Mouse (Mus musculus) heart, postnatal 10 days (tissue): ENCODE measurements at regions not wholly inside any gene's neighbourhood (a gene's known extent, or its start where the extent isn't known, plus 50 kb on each side); places are given as distances from the start of the nearest gene placed in this dataset.

ENCODE experiments used
- DNase-seq, 2 experiments: peaks; one replicate each; pipeline ENCODE4 v3.0.0; 2021
- intact Hi-C: fragments of 180-260 bp; cut with DNase I; formaldehyde crosslinking; loops from one replicate; pipeline ENCODE4 v1.15.1; 2025

GRCm38 (mm10) chr10:66953248-66953975 lies 142.5 kb upstream of the Jmjd1c start:
- intact Hi-C loops = no loop called here
- no peak for DNase-seq

GRCm38 (mm10) chr10:66953976-66954505 lies 141.9 kb upstream of the Jmjd1c start:
- DNase-seq = peak; percentile 57 to 61

GRCm38 (mm10) chr10:66955430-66955829 lies 140.5 kb upstream of the Jmjd1c start:
- intact Hi-C loops = no loop called here
- DNase-seq = no peak

More at GRCm38 (mm10) chr10:66953976-66954505, 141.9 kb upstream of the Jmjd1c start:
- intact Hi-C loops = no loop called here

- no peak for DNase-seq
- intact Hi-C loops = no loop called here
These were observed 139.3 kb upstream of the Jmjd1c start for GRCm38 (mm10) chr10:66956619-66957018.

GRCm38 (mm10) chr10:66957373-66957772 lies 138.6 kb upstream of the Jmjd1c start:
- intact Hi-C loops = no loop called here
- DNase-seq = no peak
